Mouse (Mus musculus) neural tube, embryonic 13.5 days (tissue): ENCODE results near the gene E130218I03Rik. TPM values are rescaled to one million over a fixed set of nuclear protein-coding genes. Genes with fewer than 3 reads are reported as not detected.
"Not testable (repeated sequence)": the region's sequence is repeated elsewhere in the genome, so short reads cannot be mapped to it uniquely, and the experiment has no call there.

Experiments
- ATAC-seq: fragments of 200-750 bp; cut with Nextera tagmentation; 2 replicates; pipeline ENCODE4 v1.8.0; 2017; ENCODE audit warnings: low read depth, mild to moderate bottlenecking, moderate TSS enrichment, moderate library complexity
- H3K27ac ChIP-seq: fragments of 300-500 bp; sonication (generic); replicated peaks from 2 replicates; pipeline ENCODE4 v1.5.1; 2015; ENCODE audit warnings: moderate library complexity, mild to moderate bottlenecking, inconsistent platforms
- H3K27me3 ChIP-seq: fragments of 300-500 bp; sonication (generic); 2 replicates; pipeline ENCODE4 v1.6.1; 2015; ENCODE audit warnings: mild to moderate bottlenecking, inconsistent platforms
- H3K36me3 ChIP-seq: fragments of 300-500 bp; sonication (generic); 2 replicates; pipeline ENCODE4 v1.6.1; 2015; ENCODE audit warnings: mild to moderate bottlenecking, inconsistent platforms
- H3K4me1 ChIP-seq: fragments of 300-500 bp; sonication (generic); replicated peaks from 2 replicates; pipeline ENCODE4 v1.6.1; 2015; ENCODE audit warnings: inconsistent platforms
- H3K4me2 ChIP-seq: fragments of 300-500 bp; sonication (generic); 2 replicates; pipeline ENCODE4 v1.6.1; 2015; ENCODE audit warnings: inconsistent platforms, mild to moderate bottlenecking, moderate library complexity
- H3K4me3 ChIP-seq: fragments of 300-500 bp; sonication (generic); 2 replicates; pipeline ENCODE4 v1.5.1; 2015; ENCODE audit warnings: mild to moderate bottlenecking, inconsistent platforms
- H3K9ac ChIP-seq: fragments of 300-500 bp; sonication (generic); 2 replicates; pipeline ENCODE4 v1.6.1; 2015; ENCODE audit warnings: moderate library complexity, mild to moderate bottlenecking, inconsistent platforms
- H3K9me3 ChIP-seq: fragments of 300-500 bp; sonication (generic); 2 replicates; pipeline ENCODE4 v1.6.1; 2016; ENCODE audit warnings: inconsistent platforms
- WGBS: fragments of 180-500 bp; shearing (Covaris S2); methylation state at CpG from one replicate; pipeline ENCODE4 v1.1.7; 2015; 5-methylcytosine and 5-hydroxymethylcytosine counted together
- polyA plus RNA-seq: library from polyadenylated mRNA; unstranded; fragments of >200 nt; fragmentation: Nextera tagmentation; extraction: Ambion mirVana; gene quantifications from 2 replicates; pipeline ENCODE4 v1.2.1, GENCODE M21; 2015

E130218I03Rik gene
- polyA plus RNA-seq, 1 experiment from 2014 or later, result 0.47 TPM

GRCm38 (mm10) chr4:134253722-134254324 lies 10.4 kb downstream of the E130218I03Rik start, which contains the start of gene Grrp1:
Gene Grrp1, minus strand, starts transcription at chr4:134254106.
- Histone ChIP-seq H3K9me3 (no peaks in the 10 kb centered on the region), H3K27me3 (peaks cover 70% of the 10 kb centered on the region), H3K9ac (peak within 1 kb of the TSS; percentile 50), H3K4me2 (peak within 1 kb of the TSS; percentile 83), H3K4me3 (peak within 1 kb of the TSS; percentile 57), H3K4me1 (peaks cover 81% of the 10 kb centered on the region), H3K36me3 (no peaks in the 10 kb centered on the region), H3K27ac (peak within 1 kb of the TSS; percentile 23; the same call in 1 of the 2 replicates)
- ATAC-seq, result no peak
- 2% methylated on average over 13 of the region's 13 CpGs for WGBS

GRCm38 (mm10) chr4:134254835-134255234 lies 11.4 kb downstream of the E130218I03Rik start:
- 23% methylated on average over 3 of the region's 3 CpGs for WGBS
- Histone ChIP-seq H3K36me3 (no peaks in the 10 kb centered on the region), H3K4me2 (no peak overlapping the region), H3K4me1 (peaks cover 74% of the 10 kb centered on the region), H3K27ac (no peak overlapping the region), H3K4me3 (no peak overlapping the region), H3K9ac (no peak overlapping the region), H3K9me3 (no peaks in the 10 kb centered on the region), H3K27me3 (peaks cover 60% of the 10 kb centered on the region)
- no peak for ATAC-seq

GRCm38 (mm10) chr4:134255854-134256253 lies 12.4 kb downstream of the E130218I03Rik start:
- Histone ChIP-seq H3K36me3 (no peaks in the 10 kb centered on the region), H3K4me2 (no peak overlapping the region), H3K27ac (0 out of 2 replicates have a peak overlapping the region, but pooled peaks have one; percentile 23), H3K9me3 (no peaks in the 10 kb centered on the region), H3K9ac (no peak overlapping the region), H3K4me3 (no peak overlapping the region), H3K27me3 (peaks cover 50% of the 10 kb centered on the region), H3K4me1 (peaks cover 64% of the 10 kb centered on the region)
- ATAC-seq, result no peak
- WGBS, result 18% methylated on average over 4 of the region's 4 CpGs

DNA sequence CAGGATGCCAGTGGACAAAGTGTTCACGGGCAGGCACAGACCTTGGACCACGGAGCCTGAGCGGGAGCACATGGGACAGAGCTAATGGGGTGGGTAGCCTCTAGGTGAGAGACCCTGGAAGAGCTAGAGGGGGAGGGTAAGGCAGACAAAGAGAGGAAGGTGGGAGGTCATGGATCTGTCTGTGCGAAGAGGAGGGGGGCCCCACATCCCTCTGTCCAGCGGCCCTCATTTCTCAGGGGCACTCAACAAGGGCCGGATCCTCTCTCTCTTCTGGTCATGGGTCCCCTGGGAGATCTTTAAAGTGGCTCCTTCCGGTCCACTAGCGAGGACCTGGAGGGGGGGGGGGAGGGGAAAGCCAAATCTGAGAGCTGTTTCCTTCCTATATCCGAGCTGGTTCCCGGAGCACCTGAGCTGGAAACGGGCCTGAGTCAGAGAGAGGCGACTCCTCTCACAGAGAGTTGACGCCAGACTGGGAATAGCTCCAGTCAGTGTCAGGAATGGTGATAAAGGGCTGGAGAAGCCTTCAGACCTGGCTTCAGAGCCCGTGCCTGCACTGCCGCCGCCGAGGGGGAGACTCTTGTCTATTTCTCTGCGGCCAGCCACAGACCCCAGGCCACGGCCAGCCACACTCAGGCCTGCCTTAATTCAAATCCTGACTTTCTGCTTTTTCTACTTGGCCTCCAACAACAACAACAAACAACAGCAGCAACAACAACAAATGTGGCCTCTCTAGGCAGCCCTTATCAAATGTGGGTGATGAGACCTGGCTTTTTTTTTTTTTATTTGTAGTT lies 13.1 kb downstream of the E130218I03Rik start:
- peak overlapping the region; percentile 23; the same call in 1 of the 2 replicates for H3K27ac ChIP-seq

DNA sequence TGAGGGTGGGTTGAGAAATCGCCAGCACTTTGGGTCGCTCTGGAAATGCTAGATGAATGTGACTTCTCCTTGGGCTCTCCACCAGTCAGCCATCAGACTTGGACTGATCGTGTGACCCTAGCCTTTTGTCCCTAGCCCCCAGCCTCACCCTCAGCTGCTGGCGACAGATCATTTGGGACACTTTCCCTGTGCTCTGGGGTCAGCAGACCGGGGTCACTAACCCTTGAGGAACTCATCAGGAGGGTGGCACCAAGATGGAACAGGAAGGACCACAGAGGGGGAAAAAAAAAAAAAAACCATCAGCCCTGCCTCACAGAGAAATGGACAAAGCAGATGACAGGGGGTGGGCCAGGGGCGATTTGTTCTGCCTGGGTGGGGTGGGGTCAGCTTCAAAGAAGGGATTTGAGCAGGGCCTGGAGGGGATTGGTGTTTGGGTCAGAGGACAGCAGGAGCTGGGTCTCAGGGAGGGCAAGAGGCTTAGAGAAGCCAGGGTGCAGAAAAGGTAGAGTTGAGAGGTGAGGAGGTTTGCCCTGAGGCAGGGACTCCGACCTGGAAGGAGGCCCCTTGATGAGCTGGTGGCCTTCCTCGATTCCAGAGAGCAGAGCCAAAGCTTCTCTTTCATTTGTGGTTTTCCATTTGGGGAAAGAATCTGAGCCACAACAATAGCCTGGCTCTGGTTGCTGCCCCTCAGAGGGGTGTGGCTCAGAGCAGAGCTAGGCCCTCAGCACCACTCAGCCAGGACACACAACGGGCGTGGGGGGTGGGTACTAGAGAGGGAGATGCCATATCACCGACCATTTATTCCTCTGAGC lies 13.9 kb downstream of the E130218I03Rik start:
- no peak overlapping the region for H3K4me3 ChIP-seq
- peaks cover 34% of the 10 kb centered on the region for H3K27me3 ChIP-seq
- WGBS, result 8% methylated on average over 11 of the region's 11 CpGs
- no peaks in the 10 kb centered on the region for H3K36me3 ChIP-seq
- peak overlapping the region; percentile 9 for H3K27ac ChIP-seq
- ATAC-seq, result no peak
- peaks cover 48% of the 10 kb centered on the region for H3K4me1 ChIP-seq
- H3K4me2 ChIP-seq, result no peak overlapping the region
- H3K9ac ChIP-seq, result no peak overlapping the region
- H3K9me3 ChIP-seq, result no peaks in the 10 kb centered on the region

More for the DNA sequence above, 13.1 kb downstream of the E130218I03Rik start:
- Histone ChIP-seq H3K36me3 (no peaks in the 10 kb centered on the region), H3K4me2 (0 out of 2 replicates have a peak overlapping the region, but pooled peaks have one; percentile 9), H3K4me3 (no peak overlapping the region), H3K4me1 (peaks cover 56% of the 10 kb centered on the region), H3K27me3 (peaks cover 42% of the 10 kb centered on the region), H3K9me3 (no peaks in the 10 kb centered on the region), H3K9ac (0 out of 2 replicates have a peak overlapping the region, but pooled peaks have one; percentile 28)
- WGBS, result 5% methylated on average over 19 of the region's 19 CpGs
- ATAC-seq, result no peak

DNA sequence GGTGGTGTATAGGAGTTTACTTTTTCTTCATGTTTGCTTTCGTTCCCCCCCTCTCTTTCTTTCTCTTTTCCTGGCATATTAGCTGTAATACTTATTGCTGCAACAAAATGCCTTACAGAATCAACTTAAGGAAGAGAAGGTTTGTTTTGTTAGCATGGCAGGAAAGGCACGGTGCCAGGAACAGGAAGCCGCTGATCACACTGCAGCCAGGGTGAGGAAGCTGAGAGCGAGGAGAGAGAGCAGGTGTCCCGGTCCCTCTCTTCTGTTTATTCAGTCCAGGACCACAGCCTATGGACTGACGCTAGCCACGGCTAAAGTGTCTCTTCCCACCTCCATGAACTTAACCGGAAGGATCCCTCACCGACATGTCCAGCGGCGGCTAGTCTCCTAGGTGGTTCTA lies 14.9 kb downstream of the E130218I03Rik start:
- peaks cover 39% of the 10 kb centered on the region for H3K4me1 ChIP-seq
- no peak overlapping the region for H3K4me2 ChIP-seq
- H3K36me3 ChIP-seq, result no peaks in the 10 kb centered on the region
- no peak for ATAC-seq
- H3K27me3 ChIP-seq, result peaks cover 25% of the 10 kb centered on the region
- 59% methylated on average over 11 of the region's 11 CpGs for WGBS
- H3K9ac ChIP-seq, result no peak overlapping the region
- no peaks in the 10 kb centered on the region for H3K9me3 ChIP-seq
- no peak overlapping the region for H3K4me3 ChIP-seq
- no peak overlapping the region for H3K27ac ChIP-seq

DNA sequence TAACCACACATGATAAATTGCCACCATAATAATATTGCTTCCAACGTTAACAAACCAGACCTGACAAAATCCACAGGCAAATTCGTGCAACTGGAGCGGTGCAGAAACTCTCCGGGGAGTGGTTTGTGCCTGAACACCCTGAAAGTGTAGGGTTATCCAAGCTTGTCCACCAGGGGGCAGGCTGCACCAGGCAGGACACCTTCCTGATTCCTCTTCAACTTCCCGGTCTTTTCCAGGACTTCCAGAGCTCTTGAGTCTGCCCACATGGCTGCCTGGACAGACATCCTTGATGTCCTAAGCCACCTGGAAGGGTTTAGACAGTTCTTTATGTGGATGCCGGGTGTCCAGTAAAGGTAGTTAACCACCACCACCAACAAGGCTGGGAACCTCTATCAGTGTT lies 19.7 kb downstream of the E130218I03Rik start:
- no peak for ATAC-seq
- WGBS, result 38% methylated on average over 6 of the region's 6 CpGs

GRCm38 (mm10) chr4:134265860-134266585 lies 22.6 kb downstream of the E130218I03Rik start:
- no peak for ATAC-seq
- no peaks in the 10 kb centered on the region for H3K36me3 ChIP-seq
- 43% methylated on average over 9 of the region's 9 CpGs for WGBS
- H3K4me3 ChIP-seq, result no peak overlapping the region
- no peaks in the 10 kb centered on the region for H3K27me3 ChIP-seq
- no peak overlapping the region for H3K27ac ChIP-seq
- no peak overlapping the region for H3K9ac ChIP-seq
- H3K9me3 ChIP-seq, result no peaks in the 10 kb centered on the region
- no peaks in the 10 kb centered on the region for H3K4me1 ChIP-seq
- no peak overlapping the region for H3K4me2 ChIP-seq

More for the DNA sequence above, 19.7 kb downstream of the E130218I03Rik start:
- Histone ChIP-seq H3K27ac (no peak overlapping the region), H3K9me3 (no peaks in the 10 kb centered on the region), H3K36me3 (no peaks in the 10 kb centered on the region), H3K4me3 (no peak overlapping the region), H3K4me2 (no peak overlapping the region), H3K9ac (no peak overlapping the region), H3K27me3 (no peaks in the 10 kb centered on the region), H3K4me1 (no peaks in the 10 kb centered on the region)

DNA sequence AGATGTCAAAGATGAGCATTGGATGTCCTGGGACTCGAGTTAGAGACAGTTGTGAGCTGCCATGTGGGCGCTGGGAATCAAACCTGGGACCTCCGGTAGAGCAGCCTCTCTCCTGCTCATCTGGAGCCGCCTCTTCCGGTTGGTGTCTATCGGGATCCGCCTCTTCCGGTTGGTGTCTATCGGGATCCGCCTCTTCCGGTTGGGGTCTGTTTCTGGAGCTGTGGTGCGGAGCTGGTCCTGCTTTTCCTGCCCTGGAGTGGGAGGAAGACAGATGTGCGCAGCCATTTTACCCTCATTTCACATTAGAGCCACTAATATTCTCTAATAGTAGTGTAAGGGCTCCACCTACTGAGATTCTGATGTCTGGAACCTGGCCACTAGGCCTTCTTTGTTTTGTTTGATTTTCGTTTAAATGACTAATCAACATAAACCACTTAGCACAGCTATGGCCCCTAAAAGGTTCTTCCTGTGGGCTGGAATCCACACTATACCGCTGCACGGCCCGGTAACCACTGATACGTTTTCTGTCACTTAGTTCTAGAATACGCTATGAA lies 24.7 kb downstream of the E130218I03Rik start:
- Histone ChIP-seq H3K4me2 (no peak overlapping the region), H3K4me3 (no peak overlapping the region), H3K9ac (no peak overlapping the region), H3K9me3 (no peaks in the 10 kb centered on the region), H3K27ac (no peak overlapping the region), H3K27me3 (no peaks in the 10 kb centered on the region), H3K36me3 (no peaks in the 10 kb centered on the region), H3K4me1 (no peaks in the 10 kb centered on the region)
- no peak for ATAC-seq
- WGBS, result 86% methylated on average over 19 of the region's 19 CpGs

GRCm38 (mm10) chr4:134269622-134270021 lies 26.2 kb downstream of the E130218I03Rik start:
- H3K4me3 ChIP-seq, H3K4me1 ChIP-seq, H3K9ac ChIP-seq, H3K36me3 ChIP-seq, H3K27me3 ChIP-seq, H3K27ac ChIP-seq, H3K9me3 ChIP-seq, ATAC-seq, H3K4me2 ChIP-seq: not testable (repeated sequence)

DNA sequence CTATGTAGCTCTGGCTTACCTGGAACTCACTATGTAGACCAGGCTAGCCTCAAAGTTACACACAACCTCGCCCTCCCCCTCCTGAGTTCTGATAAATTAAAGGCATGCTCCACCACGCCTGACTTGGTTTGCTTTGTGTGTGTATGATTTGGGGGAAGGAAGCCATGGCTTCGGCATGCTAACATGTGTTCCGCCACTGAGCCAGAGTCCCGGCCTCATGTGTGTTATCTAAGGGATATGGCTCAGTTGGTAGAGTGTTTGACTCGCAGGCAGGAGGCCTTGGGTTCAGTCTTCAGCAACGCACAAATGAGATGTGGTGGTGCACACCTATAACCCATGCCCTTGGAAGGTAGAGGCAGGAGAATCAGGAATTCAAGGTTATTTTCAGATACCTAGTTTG lies 28.5 kb downstream of the E130218I03Rik start:
- Histone ChIP-seq H3K27ac (no peak overlapping the region), H3K9ac (no peak overlapping the region), H3K36me3 (peaks cover 8% of the 10 kb centered on the region), H3K4me3 (no peak overlapping the region), H3K9me3 (no peaks in the 10 kb centered on the region), H3K4me1 (no peaks in the 10 kb centered on the region), H3K27me3 (no peaks in the 10 kb centered on the region), H3K4me2 (no peak overlapping the region)
- no peak for ATAC-seq
- 85% methylated on average over 7 of the region's 7 CpGs for WGBS
